Mouse (Mus musculus): Measurements from ENCODE around the gene Atp6v0b.

Gene Atp6v0b

DNA sequence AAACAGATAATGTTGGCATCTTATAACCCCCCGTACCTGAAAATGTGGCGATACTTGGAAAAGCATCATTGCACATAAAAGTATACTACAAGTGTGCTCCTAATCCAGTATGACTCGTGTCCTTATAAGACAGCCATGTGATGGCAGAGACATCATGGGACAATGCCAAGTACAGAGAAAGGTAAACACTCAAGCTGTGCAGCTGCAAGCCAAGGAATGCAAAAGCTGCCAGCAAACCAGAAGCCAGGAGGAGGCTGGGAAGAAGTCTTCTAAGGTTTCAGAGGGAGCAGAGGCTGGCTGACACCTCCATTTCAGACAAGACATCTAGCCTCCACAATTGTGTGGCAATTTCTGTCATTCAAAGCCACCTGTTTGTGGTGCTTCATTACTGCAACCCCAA is 19.1 kb upstream of the Atp6v0b start:
- DNase-seq = peak; percentile 65

GRCm38 (mm10) chr4:117904761-117905160 is 17.6 kb upstream of the Atp6v0b start:
- peak; percentile 67 for DNase-seq

DNA sequence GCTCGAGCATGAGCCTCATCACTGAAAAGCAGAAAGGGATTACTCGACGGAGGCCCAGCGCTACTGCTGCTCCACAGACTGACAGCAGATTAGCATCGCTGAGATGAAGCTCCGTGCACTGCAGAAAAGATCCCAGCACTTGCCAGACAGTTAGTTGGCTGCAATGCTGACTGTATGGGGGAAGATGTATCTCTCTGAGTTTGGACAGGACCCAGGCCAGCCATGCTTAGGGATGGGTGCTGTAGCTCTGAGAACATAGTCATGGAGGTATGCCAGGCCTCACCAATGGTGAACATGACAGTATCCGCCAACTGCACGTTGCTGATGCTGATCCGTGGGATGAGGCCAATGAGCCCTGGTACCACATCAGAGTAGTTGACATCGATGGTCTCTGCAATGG is 17.0 kb upstream of the Atp6v0b start:
- peak; percentile 54 for DNase-seq

GRCm38 (mm10) chr4:117898111-117898510 is 11.0 kb upstream of the Atp6v0b start:
- no peak for DNase-seq

- DNase-seq = peak; percentile 87
These were observed 8.9 kb upstream of the Atp6v0b start for GRCm38 (mm10) chr4:117896031-117896430.

DNA sequence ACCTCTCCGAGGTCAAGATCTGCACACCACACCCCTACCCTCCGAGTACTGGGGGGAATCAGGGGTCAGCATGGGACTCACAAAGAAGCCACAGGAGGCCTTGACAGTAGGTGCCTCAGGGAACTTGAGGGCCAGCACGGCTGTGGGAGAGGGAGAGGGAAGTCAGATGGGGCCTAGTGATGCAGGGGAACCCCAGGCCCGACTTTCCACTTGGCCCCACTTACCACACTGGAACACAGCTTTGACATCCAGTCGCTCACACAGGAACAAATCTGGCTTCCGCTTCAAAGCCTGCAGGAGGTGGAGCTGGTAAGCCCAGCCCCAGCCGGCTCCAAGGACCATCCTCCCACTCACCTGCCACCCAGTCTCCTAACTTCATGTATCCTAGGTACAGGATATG is 8.2 kb upstream of the Atp6v0b start:
- DNase-seq = peak; percentile 56

DNA sequence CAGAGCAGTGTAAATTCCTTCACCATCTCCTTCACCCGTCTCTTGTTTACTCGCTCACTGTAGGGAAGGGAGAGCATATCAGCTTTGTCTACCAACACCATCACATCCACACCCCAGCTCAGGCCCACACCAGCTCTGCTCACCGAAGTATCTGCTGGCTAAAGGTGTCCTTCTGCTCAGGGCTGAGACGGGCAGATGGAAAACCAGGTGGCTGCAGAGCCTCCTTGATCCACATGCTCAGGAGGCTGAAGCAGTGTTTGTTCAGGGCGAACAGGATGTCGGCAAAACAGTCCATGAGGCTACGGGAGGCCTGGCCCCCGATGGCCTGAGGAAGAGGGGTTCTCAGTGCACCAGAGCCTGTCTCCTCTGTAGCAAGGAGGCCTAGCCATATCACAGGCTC is 7.5 kb upstream of the Atp6v0b start:
- peak; percentile 72 for DNase-seq

- DNase-seq = no peak
These were observed 6.2 kb upstream of the Atp6v0b start for GRCm38 (mm10) chr4:117893376-117893775.

GRCm38 (mm10) chr4:117891738-117892161 is 4.6 kb upstream of the Atp6v0b start, which contains the start of gene Dph2:
Gene Dph2, minus strand, starts transcription at chr4:117892032.
- DNase-seq = peak; percentile 92

DNA sequence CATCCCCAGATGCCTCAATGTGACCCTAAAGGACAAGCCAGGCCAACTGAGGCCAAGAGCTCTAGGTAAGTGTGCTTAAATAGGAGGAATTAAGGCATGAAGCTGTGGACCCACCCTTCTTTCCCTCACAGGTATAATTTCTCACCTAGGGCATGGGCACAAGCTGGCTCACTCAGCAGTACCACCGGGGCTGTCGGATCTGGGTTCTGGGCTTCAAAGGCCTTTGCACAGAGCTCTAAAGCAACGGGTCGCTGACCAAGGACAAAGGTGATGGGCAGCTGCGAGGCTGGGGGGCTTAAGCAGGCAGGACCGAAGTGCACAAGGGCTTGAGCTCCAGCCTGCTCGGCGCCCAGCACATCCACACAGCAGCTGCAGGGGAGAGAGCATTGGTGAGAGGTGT is 3.6 kb upstream of the Atp6v0b start:
- peak; percentile 50 for DNase-seq

GRCm38 (mm10) chr4:117890031-117890430 is 2.9 kb upstream of the Atp6v0b start:
- peak; percentile 72 for DNase-seq

GRCm38 (mm10) chr4:117889471-117889870 is 2.3 kb upstream of the Atp6v0b start:
- peak; percentile 55 for DNase-seq

DNA sequence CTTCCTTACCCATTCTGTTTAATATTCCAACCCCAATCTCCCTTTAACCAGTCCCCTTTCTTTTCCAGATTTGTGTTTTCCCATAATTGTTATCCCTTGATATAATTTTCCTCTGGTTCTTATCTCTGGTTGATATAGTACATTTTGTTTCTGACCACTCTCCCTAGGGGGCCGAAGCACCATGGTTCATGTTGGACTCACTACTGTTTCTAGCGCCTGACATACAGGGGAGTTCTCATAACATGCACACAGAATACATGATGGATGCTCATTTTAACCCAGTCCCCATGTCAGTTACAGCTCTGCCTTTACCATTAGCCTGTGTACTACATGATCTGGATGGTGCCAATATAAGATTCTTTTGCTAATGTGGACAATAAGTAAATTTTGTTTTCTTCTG is 787 bp upstream of the Atp6v0b start:
- peak; percentile 53 for DNase-seq

DNA sequence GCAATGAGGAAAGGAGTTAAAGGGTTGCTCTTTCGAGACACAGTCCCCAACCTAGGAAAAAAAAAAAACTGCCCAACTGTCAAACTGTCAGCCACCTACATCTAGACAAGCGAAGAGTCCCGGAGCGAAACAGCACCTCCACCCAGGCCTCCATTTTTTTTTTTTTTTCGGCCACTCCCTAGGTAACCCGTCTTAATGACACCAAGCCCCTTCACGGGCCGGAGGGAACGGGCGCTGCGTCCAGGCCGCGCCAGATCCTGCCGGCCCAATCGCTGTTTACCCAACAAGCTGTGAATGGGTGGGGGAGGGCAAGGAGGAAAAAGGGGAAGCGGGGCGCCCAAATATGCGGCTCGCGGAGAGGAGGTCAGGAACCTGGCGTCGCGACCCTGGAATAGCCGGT is 489 bp downstream of the Atp6v0b start:
- no peak for DNase-seq

GRCm38 (mm10) chr4:117885994-117886393 is 1.1 kb downstream of the Atp6v0b start:
- peak; percentile 64 for DNase-seq

DNA sequence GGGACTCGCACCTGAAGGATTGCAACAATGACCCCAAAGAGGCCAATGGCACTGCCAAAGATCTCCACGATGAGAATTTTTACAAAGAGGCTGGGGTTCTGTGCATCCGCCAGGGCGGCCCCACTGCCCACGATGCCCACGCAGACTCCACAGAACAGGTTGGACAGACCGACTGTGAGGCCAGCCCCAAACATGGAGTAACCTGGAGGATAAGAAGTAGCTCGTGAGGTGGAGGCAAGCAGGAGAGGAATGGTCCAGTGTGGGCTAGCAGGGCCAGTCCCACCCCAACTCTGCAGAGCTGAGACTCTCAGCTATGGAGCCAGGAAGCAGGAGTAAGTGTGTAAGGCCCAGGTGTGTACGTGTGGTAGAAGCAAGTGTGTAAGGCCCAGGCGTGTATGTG is 2.0 kb downstream of the Atp6v0b start:
- peak; percentile 52 for DNase-seq

GRCm38 (mm10) chr4:117884146-117884545 is 3.0 kb downstream of the Atp6v0b start:
- DNase-seq = peak; percentile 58

GRCm38 (mm10) chr4:117882701-117883691 is 4.1 kb downstream of the Atp6v0b start, which contains the start of gene B4galt2:
Gene B4galt2, minus strand, starts transcription at chr4:117883487.
- peak; percentile 77 for DNase-seq

DNA sequence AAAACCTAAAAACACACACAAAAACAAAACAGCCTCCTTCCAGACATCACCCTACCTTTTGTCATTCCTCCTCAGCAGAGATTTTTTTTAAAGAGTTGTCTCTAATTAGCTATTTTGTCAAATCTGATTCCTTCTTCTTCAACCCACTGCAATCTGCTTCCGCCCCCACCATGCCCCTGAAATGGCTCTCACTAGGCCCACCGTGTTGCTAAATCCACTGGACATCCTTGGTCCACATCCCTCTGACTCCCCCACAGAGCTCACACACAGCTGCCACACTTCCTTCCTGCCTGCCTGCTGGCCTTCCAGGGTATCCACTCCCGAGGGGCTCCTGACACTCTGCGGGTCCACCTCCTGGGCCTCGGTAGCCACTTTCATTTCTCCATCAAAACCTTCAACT is 8.4 kb downstream of the Atp6v0b start:
- DNase-seq = no peak

GRCm38 (mm10) chr4:117878301-117878700 is 8.8 kb downstream of the Atp6v0b start:
- DNase-seq = no peak

DNA sequence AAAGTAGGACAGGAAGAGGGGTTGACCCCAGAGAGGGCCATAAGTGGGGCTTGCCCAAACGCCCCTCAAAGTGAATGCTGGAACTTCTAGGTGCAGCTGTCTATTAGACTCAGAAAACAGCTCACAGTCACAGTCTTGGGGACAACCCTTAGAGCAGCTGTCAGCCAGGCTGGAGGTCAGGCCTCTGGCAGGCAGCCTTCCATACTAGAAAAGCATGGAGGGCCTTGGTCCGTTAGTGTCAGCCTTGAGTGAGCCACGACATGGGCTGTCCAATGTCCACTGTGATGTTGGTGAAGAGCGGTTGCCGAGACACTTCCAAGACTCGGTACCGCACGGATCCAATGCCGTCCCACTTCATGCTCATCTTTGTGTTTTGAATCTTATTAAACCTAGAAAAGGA is 13.5 kb downstream of the Atp6v0b start:
- no peak for DNase-seq

DNA sequence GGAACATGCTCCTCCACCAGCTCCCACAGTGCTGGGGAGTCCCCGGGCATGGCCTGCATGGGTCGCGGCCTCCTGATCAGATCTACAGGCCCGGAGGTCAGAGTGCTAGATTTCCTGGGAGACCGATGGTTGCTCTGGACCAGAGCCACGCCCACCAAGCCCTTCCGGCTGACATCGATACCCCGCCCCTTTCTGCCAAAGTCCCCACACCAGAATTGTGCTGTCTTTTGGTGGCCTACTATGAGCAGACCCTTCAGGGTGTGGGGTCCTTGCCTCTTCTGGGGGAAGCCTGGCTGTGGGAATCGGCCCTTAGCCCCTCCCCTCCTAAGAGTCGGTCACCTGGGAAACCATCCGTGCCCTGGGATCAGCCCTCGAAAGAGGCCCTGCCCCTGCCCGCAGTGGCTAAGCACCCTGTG is 14.7 kb downstream of the Atp6v0b start, which contains the start of gene Ccdc24:
Gene Ccdc24 (minus strand): TSS at position 87 of the 416 bp plus-strand sequence.
- DNase-seq = no peak

GRCm38 (mm10) chr4:117871787-117872186 is 15.3 kb downstream of the Atp6v0b start:
- DNase-seq = no peak

DNA sequence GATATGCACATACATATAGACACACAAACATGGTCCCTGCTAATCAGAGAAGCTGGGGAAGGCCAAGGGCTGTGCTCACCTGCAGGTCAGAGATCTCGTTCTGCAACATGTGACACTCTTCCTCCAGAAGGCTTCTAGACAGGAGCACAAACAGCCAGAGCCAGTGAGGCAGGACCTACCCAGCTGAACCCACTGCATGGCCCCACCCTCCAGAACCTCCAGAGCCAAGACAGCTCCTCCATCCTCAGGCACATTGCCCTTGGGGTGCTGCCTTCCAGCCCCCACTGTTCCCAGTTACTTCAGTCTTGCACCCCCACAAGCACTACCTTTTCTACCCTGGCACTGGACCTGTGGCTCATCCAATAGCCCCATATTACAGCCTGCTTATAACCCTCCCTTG is 16.7 kb downstream of the Atp6v0b start:
- no peak for DNase-seq

Data from cerebellum, adult 9-11 months (tissue).